Comparison of ENCODE assay signal across 22 mouse cellular contexts in genomic region chr6:141149170-141149917, GRCm38 (mm10).
DNase-seq lines count a peak whose midpoint lies in the region; ATAC-seq and TF ChIP-seq lines count a peak whose summit lies in the region.
"Had no signal": no experiment of that assay in that cellular context is flagged by ENCODE, and none has a peak within 500 bp of the region (broad histone marks: within the 10 kb centered on the region; RNA-seq: fewer than 3 reads in every experiment).

No protein-coding gene starts in this region.

- H3K4me3 ChIP-seq in intestine, embryonic 15.5 days (replicated peaks): no peak overlapping the region
- no peak overlapping the region for H3K4me3 ChIP-seq in intestine, postnatal 0 days (ENCODE audit: low read depth, low read length)
- no peak overlapping the region for H3K4me3 ChIP-seq in small intestine, adult 2 months (ENCODE audit: low read depth, low read length)
- H3K4me3 ChIP-seq: embryonic facial prominence, embryonic 10.5 days; embryonic facial prominence, embryonic 12.5 days; forebrain, embryonic 13.5 days; forebrain, embryonic 15.5 days had no signal

- WGBS in intestine, embryonic 15.5 days: 66% methylated on average over 12 of the region's 12 CpGs
- WGBS in intestine, postnatal 0 days: 41% methylated on average over 12 of the region's 12 CpGs
- WGBS in small intestine, adult 2 months: 43% methylated on average over 12 of the region's 12 CpGs

- H3K9me3 ChIP-seq in intestine, embryonic 15.5 days: no peaks in the 10 kb centered on the region
- no peaks in the 10 kb centered on the region for H3K9me3 ChIP-seq in intestine, postnatal 0 days (ENCODE audit: control insufficient read depth)
- H3K9me3 ChIP-seq: embryonic facial prominence, embryonic 10.5 days; embryonic facial prominence, embryonic 12.5 days; forebrain, embryonic 13.5 days; forebrain, embryonic 15.5 days had no signal

- no peak overlapping the region for H3K9ac ChIP-seq in intestine, embryonic 15.5 days
- no peak overlapping the region for H3K9ac ChIP-seq in intestine, postnatal 0 days (ENCODE audit: low read depth, low read length)
- H3K9ac ChIP-seq: embryonic facial prominence, embryonic 12.5 days; forebrain, embryonic 13.5 days; forebrain, embryonic 15.5 days; forebrain, postnatal 0 days had no signal

- no peaks in the 10 kb centered on the region for H3K4me1 ChIP-seq in intestine, embryonic 15.5 days (replicated peaks)
- H3K4me1 ChIP-seq in intestine, postnatal 0 days (replicated peaks; ENCODE audit: control insufficient read depth, insufficient read depth, low read length): 0 out of 2 replicates have a peak, but pooled peaks cover 3% of the 10 kb centered on the region
- H3K4me1 ChIP-seq in small intestine, adult 2 months (ENCODE audit: control insufficient read depth, insufficient read depth, insufficient read length, low read length): peaks cover 7% of the 10 kb centered on the region; the same call in 1 of the 2 replicates
- H3K4me1 ChIP-seq: embryonic facial prominence, embryonic 10.5 days; embryonic facial prominence, embryonic 12.5 days; forebrain, embryonic 15.5 days had no signal

- H3K27me3 ChIP-seq in intestine, embryonic 15.5 days (replicated peaks): no peaks in the 10 kb centered on the region
- H3K27me3 ChIP-seq in intestine, postnatal 0 days (replicated peaks; ENCODE audit: control insufficient read depth, insufficient read depth, low read length): no peaks in the 10 kb centered on the region
- H3K27me3 ChIP-seq in small intestine, adult 2 months (ENCODE audit: control insufficient read depth, insufficient read depth, low read length): no peaks in the 10 kb centered on the region
- H3K27me3 ChIP-seq: CH12.LX; embryonic facial prominence, embryonic 12.5 days; forebrain, embryonic 13.5 days; forebrain, embryonic 15.5 days had no signal

- DNase-seq in cerebellum, adult 8-10 months: no peak
- no peak for DNase-seq in adrenal gland, postnatal 36 days
- no peak for DNase-seq in Muller cell, postnatal 12 days (ENCODE audit: inconsistent ontology term)
- DNase-seq: adrenal gland, adult 8-10 months; adrenal gland, postnatal 14 days; cerebellum, adult 11 months; cerebellum, adult 18-20 months; cerebellum, adult 9-10 months; cerebellum, postnatal 10 days; cerebellum, postnatal 25 days; forebrain, postnatal 0 days had no signal

- no peak for TF ChIP-seq CTCF in intestine, postnatal 0 days (IDR thresholded peaks at IDR 0.05; ENCODE audit: low read depth)
- TF ChIP-seq CTCF in small intestine, adult 2 months (IDR thresholded peaks at IDR 0.05; ENCODE audit: extremely low read depth, insufficient read length, insufficient replicate concordance, low read depth, low read length): no peak

- TF ChIP-seq POLR2A in small intestine, adult 2 months (IDR thresholded peaks at IDR 0.05; ENCODE audit: low read depth, low read length): no peak

- no peak overlapping the region for H3K4me2 ChIP-seq in intestine, embryonic 15.5 days (replicated peaks)
- peak overlapping the region; percentile 7; the same call in 1 of the 2 replicates for H3K4me2 ChIP-seq in intestine, postnatal 0 days (replicated peaks; ENCODE audit: low read depth)
- H3K4me2 ChIP-seq: embryonic facial prominence, embryonic 12.5 days; forebrain, embryonic 13.5 days; forebrain, embryonic 15.5 days had no signal

- no peaks in the 10 kb centered on the region for H3K36me3 ChIP-seq in intestine, embryonic 15.5 days
- H3K36me3 ChIP-seq in intestine, postnatal 0 days (ENCODE audit: control insufficient read depth, insufficient read depth): no peaks in the 10 kb centered on the region
- no peaks in the 10 kb centered on the region for H3K36me3 ChIP-seq in small intestine, adult 2 months (ENCODE audit: control insufficient read depth, insufficient read depth, low read length)
- H3K36me3 ChIP-seq: embryonic facial prominence, embryonic 10.5 days; embryonic facial prominence, embryonic 12.5 days; forebrain, embryonic 15.5 days; G1E had no signal

- H3K27ac ChIP-seq in intestine, embryonic 15.5 days: peak overlapping the region; percentile 76
- peak overlapping the region; percentile 68 for H3K27ac ChIP-seq in intestine, postnatal 0 days (ENCODE audit: low read depth, low read length)
- H3K27ac ChIP-seq in small intestine, adult 2 months (ENCODE audit: insufficient read depth, low read depth, low read length): peak overlapping the region; percentile 79
- H3K27ac ChIP-seq: embryonic facial prominence, embryonic 10.5 days; embryonic facial prominence, embryonic 12.5 days; forebrain, embryonic 13.5 days; forebrain, embryonic 15.5 days had no signal

- ATAC-seq in intestine, embryonic 15.5 days: peak; percentile 96
- peak; percentile 98 for ATAC-seq in intestine, postnatal 0 days
- ATAC-seq in CD4-positive, CD25-positive, alpha-beta regulatory T cell, adult 4 months: no peak
- ATAC-seq: activated CD4-positive, CD25-positive, alpha-beta regulatory T cell, adult 4 months; forebrain, embryonic 15.5 days had no signal
